Mouse (Mus musculus) left cerebral cortex, adult 2 months (tissue): ENCODE data around the gene Spata33. TPM values are rescaled to one million over a fixed set of nuclear protein-coding genes. Genes with fewer than 3 reads are reported as not detected.
"Not testable (repeated sequence)": the region's sequence is repeated elsewhere in the genome, so short reads cannot be mapped to it uniquely, and the experiment has no call there.

ENCODE experiments used
- DNase-seq, 2 experiments: peaks; one replicate each; pipeline ENCODE4 v3.0.0; 2021 to 2022; ENCODE audit warnings: low spot score in 2 of 2, mixed read lengths in 1 of 2; ENCODE audit errors: extremely low spot score in 1 of 2
- H3K27ac ChIP-seq: fragments of 200-600 bp; 2 replicates; pipeline ENCODE4 v1.8.1; 2022
- H3K4me3 ChIP-seq: fragments of 200-600 bp; 2 replicates; pipeline ENCODE4 v1.8.1; 2022
- CTCF ChIP-seq: fragments of 200-600 bp; IDR thresholded peaks from 2 replicates; pipeline ENCODE4 v1.8.1; 2022; ENCODE audit warnings: antibody characterized with exemption, mild to moderate bottlenecking, moderate library complexity
- intact Hi-C: fragments of 180-260 bp; cut with DNase I; formaldehyde crosslinking; loops from one replicate; pipeline ENCODE4 v1.15.1; 2025
- total RNA-seq, 2 experiments: library from RNA; stranded (reverse); gene quantifications; 2 replicates each; pipeline ENCODE4 v1.2.3; 2021

Spata33 gene
- total RNA-seq, 2 experiments from 2014 or later, result 6.3 to 8.1 TPM

- intact Hi-C loops, result loop anchor here (1.0 to 10.0 kb wide), 2 partner anchors 18 to 111 kb away; no protein-coding TSS in a partner anchor
- Histone ChIP-seq H3K27ac (peak overlapping the region; percentile 98), H3K4me3 (peak overlapping the region; percentile 99)
- TF ChIP-seq CTCF, result no peak
- no peak for DNase-seq
These were observed 40.9 kb downstream of the Spata33 start for GRCm38 (mm10) chr8:123253451-123254098.

- intact Hi-C loops, result loop anchor here (1.0 to 10.0 kb wide), 2 partner anchors 19 to 111 kb away; no protein-coding TSS in a partner anchor
These were observed 41.7 kb downstream of the Spata33 start, which contains the start of the genes Zfp276 and Vps9d1 for GRCm38 (mm10) chr8:123254099-123254885. Gene Zfp276, plus strand, starts transcription at chr8:123254195. Gene Vps9d1, minus strand, starts transcription at chr8:123254348.

GRCm38 (mm10) chr8:123255170-123255569 is 42.5 kb downstream of the Spata33 start:
- no peak for DNase-seq
- intact Hi-C loops, result loop anchor here (10.0 kb wide), 1 partner anchor 110 kb away; no protein-coding TSS in a partner anchor
- peak overlapping the region; percentile 98 for H3K27ac ChIP-seq
- TF ChIP-seq CTCF, result no peak; the same call in none of the 2 replicates
- peak overlapping the region; percentile 99 for H3K4me3 ChIP-seq

More at GRCm38 (mm10) chr8:123254099-123254885, 41.7 kb downstream of the Spata33 start, which contains the start of the genes Zfp276 and Vps9d1:
- Histone ChIP-seq H3K27ac (peak within 1 kb of the TSS; percentile 98), H3K4me3 (peak within 1 kb of the TSS; percentile 99)
- DNase-seq, result peak; percentile 85 to 88
- no peak; the same call in 1 of the 2 replicates for TF ChIP-seq CTCF

- TF ChIP-seq CTCF, result no peak
- Histone ChIP-seq H3K27ac (peak overlapping the region; percentile 80), H3K4me3 (no peak overlapping the region)
- DNase-seq, result peak; percentile 29 to 37
- intact Hi-C loops, result loop anchor here (10.0 kb wide), 1 partner anchor 108 kb away; no protein-coding TSS in a partner anchor
These were observed 44.5 kb downstream of the Spata33 start for GRCm38 (mm10) chr8:123257114-123257513.

- H3K27ac ChIP-seq, result peak overlapping the region; percentile 28; the same call in 1 of the 2 replicates
- intact Hi-C loops, result loop anchor here (10.0 kb wide), 1 partner anchor 107 kb away; no protein-coding TSS in a partner anchor
- H3K4me3 ChIP-seq, DNase-seq: not testable (repeated sequence)
These were observed 45.0 kb downstream of the Spata33 start for GRCm38 (mm10) chr8:123257593-123257992.

- intact Hi-C loops, result no loop called here
- DNase-seq, result no peak
- TF ChIP-seq CTCF, result no peak
- Histone ChIP-seq H3K4me3 (no peak overlapping the region), H3K27ac (no peak overlapping the region)
These were observed 55.5 kb downstream of the Spata33 start for GRCm38 (mm10) chr8:123267926-123268656.

GRCm38 (mm10) chr8:123271147-123271546 is 58.5 kb downstream of the Spata33 start:
- no peak for TF ChIP-seq CTCF
- Histone ChIP-seq H3K4me3 (no peak overlapping the region), H3K27ac (no peak overlapping the region)
- intact Hi-C loops, result no loop called here
- DNase-seq, result no peak

Other genes starting within 250 kb of the Spata33 start
- gene Ankrd11, start 170.6 kb upstream of the Spata33 start, total RNA-seq, result 100 to 1,000 TPM; 161 to 175 TPM
- 10 to 100 TPM; 66.2 to 68.8 TPM for gene Spg7, start 149.9 kb upstream of the Spata33 start, total RNA-seq
- gene Rpl13, start 110.5 kb upstream of the Spata33 start, total RNA-seq, result 100 to 1,000 TPM; 369 to 415 TPM
- 10 to 100 TPM; 68.5 to 89.8 TPM for gene Cpne7, start 95.5 kb upstream of the Spata33 start, total RNA-seq
- gene Sult5a1, start 54.5 kb upstream of the Spata33 start, total RNA-seq, result under 1 TPM in 1 of 2 experiments, not detected in 1; 0.84 TPM
- gene Dpep1, start 26.6 kb upstream of the Spata33 start, total RNA-seq, result not detected
- gene Chmp1a, start 69 bp upstream of the Spata33 start, total RNA-seq, result 100 to 1,000 TPM in 1 of 2 experiments, 10 to 100 TPM in 1; 86.2 to 104 TPM
- 100 to 1,000 TPM; 101 to 111 TPM for gene Cdk10, start 12.0 kb downstream of the Spata33 start, total RNA-seq
- 10 to 100 TPM; 75.4 to 97.5 TPM for gene Spata2l, start 23.4 kb downstream of the Spata33 start, total RNA-seq
- 10 to 100 TPM; 26.4 to 29.2 TPM for gene Zfp276, start 41.4 kb downstream of the Spata33 start, total RNA-seq
- 10 to 100 TPM; 53.3 to 63.0 TPM for gene Vps9d1, start 41.5 kb downstream of the Spata33 start, total RNA-seq
- 1 to 10 TPM; 3.1 to 3.7 TPM for gene Fanca, start 105.7 kb downstream of the Spata33 start, total RNA-seq
- 10 to 100 TPM; 14.1 to 19.5 TPM for gene Spire2, start 119.9 kb downstream of the Spata33 start, total RNA-seq
- gene Tcf25, start 160.9 kb downstream of the Spata33 start, total RNA-seq, result 100 to 1,000 TPM; 586 to 610 TPM
- gene Mc1r, start 194.3 kb downstream of the Spata33 start, total RNA-seq, result under 1 TPM; 0.18 to 0.19 TPM
- gene Tubb3, start 198.6 kb downstream of the Spata33 start, total RNA-seq, result 100 to 1,000 TPM; 373 to 377 TPM
- gene Def8, start 210.7 kb downstream of the Spata33 start, total RNA-seq, result 10 to 100 TPM; 55.0 to 55.5 TPM